Mouse (Mus musculus) lung, postnatal 25 days (tissue): ENCODE results near the gene Mybph.
"Not testable (repeated sequence)": the region's sequence is repeated elsewhere in the genome, so short reads cannot be mapped to it uniquely, and the experiment has no call there.

Experiments
- DNase-seq: peaks from one replicate; pipeline ENCODE4 v3.0.0; 2022; ENCODE audit warnings: low spot score

Mybph gene

DNA sequence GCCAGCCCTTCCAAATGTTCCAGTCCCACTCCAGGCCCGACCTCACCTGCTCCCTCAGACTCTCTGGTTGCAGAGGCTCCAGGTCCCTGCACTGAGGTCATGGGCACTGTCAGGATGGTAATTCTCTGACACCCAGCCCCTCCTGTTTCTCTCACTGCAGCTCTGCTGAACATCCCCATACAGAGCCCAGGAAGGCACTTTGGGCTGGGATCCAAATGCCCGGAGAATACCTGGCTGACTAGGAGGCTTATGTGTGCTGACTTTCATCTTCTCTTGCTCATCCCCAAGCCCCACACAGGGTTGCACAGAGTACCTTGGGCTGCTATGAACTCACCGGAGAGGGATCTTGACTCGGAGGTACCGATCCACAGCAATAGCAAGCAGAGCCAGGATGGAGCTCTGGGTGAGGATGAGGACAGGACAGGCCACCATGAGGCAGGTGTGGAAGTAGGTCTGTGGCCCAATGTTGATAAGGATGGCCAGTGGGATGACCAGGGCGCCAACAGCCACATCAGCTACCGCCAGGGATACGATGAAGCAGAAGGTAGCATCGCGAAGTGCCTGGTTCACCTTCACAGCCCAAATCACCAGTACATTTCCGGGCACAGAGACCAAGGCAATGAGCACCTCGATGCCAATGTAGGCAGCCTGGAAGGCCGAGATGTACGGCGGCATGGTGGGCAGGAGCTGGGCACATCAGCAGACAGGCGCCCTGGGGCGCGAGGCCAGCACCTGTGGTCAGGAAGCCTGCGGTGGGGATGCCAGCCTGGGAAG is 40.6 kb downstream of the Mybph start:
- no peak for DNase-seq

DNA sequence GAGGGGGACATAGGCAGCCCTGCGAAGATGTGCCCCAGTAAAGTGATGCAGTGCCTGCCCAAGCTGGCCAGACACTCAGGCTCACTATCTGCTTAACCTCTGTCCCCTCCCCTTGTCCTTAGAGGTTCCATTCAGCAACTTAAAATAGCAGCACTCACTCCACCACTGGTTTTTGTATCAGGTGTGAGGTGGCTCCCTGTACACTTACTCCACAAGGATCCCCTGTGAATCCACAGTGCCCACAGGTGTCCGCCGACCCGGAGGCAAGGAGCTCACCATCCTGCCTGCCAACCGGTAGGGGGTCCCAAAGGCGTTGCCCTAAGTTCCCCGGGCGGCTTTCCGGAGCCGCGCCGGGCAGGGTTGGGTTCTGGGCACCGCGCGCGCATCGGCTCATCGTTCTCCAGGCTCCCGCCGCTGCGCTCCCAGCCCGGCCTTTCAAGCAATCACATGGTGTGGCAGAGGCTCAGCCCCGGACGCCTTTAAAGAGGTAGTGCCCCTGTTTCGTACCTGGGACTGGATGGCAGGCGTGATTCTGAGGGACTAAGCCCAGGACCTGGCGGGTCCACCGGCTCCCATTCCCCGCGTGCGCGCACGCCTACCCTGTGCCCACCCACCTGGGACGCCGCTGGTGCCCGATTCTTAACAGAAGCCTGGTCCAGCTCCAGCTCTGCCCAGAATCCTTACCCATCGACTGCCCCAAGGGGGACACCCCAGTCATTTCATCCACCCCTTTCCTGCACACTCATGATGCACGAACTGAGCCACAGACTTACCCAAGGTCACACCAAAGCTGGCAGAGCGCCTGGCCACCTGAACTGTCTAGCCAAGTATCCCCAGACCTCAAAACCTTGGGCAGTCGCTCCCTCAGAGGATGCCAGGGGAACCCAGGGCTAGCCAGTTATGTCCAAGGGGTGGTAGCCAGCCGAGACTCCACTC is 41.5 kb downstream of the Mybph start:
- DNase-seq, result no peak

DNA sequence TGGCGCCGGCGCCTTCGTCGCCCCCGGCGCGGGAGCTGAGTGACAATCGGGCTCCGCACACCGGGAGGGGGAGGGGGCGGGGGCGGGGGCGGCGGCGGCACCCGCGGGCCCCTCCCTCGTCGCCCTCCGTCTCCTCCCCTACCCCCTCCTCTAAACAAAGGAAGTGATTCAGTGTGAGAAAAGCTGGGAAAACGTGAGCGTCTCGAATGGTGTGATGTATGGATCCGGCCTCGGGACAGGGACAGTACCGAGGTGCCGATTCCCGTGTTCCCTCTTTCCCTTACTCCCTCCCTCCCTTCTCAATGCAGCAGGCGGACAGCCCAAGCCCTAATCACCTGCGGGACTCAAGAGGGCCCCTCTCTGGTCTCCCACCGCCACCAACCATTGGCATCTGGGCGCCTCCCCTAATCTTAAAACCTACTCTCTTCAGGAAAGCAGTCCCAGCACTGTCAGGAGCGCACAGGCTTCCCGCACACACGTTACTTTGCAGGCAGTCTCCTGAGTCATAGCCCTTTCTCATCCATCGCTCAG is 42.2 kb downstream of the Mybph start, which contains the start of gene Adora1:
TSS of gene Adora1 (minus strand) at position 41 of the 531 bp plus-strand sequence.
- no peak for DNase-seq

DNA sequence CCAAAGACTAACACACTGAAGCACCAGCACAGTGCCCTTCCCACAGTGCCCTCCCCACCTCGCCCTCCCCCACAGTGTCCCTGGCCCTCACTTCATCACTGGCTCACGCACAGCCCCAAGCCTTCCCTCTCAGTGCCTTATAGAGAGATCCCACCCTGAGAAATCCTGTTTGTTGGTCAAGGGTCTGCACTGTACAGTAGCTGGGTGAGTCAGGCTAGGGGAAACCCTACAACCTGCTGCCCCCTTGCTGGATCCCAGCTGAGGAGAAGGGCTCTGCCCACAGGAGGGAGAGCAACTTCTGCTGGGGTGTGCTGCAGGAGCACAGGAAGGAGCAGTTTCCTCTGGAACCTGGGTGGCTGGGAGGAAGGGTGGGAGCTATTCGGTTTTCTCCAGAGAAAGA is 42.9 kb downstream of the Mybph start:
- no peak for DNase-seq

DNA sequence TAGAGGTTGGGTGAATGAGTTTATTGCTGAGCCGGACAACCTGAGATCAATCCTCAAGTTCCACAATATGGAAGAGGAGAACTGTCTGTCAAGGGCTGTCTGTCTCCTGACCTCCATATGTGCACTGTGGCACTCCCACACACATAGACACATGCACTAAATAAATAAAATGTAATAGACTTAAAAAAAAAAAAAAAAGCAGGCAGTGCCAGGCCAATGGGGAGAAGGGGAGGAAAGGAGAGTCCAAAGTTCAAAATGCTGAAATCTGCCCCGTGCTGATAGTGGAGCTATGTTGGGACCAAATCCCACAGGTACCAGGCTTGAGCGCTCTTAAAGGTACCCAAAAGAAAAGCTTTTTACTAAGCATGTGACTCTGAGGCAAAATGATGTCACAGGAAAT is 44.2 kb downstream of the Mybph start:
- DNase-seq, result no peak

DNA sequence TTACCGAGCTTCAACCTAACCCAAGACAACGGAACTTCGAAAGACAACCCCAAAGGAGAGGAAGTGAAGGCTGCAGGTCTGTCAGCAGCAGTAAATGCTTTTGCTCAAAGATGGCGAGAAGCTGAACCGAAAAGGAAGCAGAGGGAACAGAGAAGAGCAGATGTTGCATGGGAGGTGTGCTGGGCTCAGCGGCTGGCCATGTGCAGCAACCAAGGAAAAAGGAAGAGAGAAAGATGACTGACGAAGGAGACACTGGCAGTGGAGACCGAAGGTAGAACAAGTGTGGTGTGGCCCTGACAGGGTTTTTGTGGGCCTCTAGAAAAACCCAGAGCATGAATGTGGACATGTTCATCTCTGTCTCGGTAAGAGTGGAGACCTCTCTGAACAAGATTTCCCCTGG is 47.5 kb downstream of the Mybph start:
- DNase-seq, result no peak

DNA sequence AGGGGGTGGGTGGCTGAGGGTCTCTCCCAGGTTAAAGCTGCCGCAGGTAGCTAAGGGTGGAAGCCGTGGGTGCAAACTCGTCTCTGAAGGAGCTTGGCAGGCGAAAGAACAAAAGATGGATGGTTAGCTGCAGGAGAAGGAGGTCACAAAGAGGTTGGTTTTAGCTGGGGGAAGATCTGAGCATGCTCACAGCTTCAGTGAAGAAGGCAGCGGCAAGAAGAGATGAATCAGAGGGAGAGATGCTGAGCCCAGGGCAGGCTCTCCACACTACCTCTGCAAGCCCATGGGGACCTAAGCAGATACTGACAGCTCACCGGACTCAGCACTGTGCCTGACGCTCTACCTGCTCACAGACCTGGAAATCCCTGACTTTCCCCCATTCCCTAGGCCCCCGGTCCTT is 48.0 kb downstream of the Mybph start:
- DNase-seq, result no peak

DNA sequence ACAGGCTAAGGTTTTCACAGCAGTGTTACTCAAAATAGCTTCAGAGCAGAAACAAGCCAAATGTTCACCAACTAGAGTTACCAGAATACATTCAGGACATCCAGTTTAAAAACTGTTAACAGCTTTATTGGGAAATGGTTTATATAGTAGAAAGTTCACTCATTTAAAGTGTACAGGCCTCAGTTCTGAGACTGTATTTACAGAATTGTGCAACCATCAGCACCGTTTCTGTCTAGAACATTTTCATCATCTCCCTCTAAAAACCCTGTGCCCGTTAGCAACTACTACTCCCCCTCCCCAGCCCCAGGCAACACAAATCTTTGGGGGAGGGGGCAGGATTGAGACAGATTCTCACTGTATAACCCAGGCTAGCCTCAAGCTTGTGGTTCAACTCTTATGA is 49.0 kb downstream of the Mybph start:
- no peak for DNase-seq

DNA sequence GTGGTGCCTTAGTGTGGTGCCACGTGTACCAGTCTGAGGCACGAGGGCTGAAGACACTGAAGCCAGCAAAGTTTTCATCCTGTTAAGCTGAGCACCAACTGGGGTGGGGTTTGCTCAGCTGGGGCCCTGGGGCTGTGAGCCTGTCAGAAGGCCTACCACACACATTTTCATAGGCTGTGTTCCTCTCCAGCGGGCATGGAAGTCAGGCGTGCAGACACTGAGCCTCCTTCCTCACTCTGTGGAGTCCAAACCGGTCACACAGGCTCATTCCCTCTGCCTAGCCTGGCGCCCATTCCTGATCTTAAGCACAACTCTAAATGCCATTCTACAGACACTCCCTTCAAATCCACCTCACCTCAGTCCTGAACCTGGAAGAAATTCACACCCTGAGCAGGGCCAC is 50.3 kb downstream of the Mybph start:
- DNase-seq, result peak; percentile 50

DNA sequence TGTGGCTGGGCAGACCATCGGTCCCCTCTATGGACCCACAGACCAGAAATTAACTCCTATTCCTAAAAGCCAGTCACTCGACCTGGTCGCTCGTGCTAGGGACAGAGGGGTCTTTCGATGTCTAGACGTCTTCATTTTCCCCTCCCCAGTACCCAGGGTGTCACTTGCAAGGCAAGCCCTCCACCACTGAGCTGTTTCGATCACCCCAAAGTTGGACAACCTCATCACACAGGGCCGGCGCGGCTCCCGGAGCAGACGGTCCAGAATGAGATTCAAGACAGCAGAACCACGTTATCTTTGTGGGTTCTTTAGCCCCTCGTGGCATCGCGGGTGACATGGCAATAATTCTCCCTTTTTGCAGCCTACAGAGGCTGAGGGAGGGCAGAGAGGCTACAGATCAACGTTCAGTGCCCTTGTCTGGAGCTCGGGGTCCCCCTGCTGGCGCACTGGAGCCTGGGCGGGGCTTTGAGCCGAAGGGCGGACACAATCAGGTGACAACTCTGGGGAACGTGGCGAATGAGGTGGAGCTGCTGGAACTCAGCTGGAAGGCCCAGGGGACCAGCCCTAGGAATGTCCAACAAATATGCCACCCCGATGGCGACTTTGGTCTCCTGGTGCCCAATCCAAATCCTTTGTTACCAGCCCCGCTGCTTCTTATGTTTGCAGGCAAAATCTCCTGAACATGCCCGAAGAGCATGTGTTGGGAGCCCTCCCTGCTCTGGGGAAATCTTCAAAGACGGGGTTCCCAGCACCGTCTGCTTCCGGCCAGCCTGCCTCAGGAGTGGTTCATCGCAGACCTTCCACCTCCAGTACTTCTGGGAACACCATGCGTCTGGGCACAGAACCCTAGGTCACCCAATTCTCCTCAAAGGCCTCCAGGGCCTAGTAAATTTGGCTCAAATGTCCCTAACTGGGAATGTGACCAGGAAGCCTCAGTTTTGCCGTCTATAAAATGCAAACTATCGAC is 51.0 kb downstream of the Mybph start:
- DNase-seq, result peak; percentile 93

DNA sequence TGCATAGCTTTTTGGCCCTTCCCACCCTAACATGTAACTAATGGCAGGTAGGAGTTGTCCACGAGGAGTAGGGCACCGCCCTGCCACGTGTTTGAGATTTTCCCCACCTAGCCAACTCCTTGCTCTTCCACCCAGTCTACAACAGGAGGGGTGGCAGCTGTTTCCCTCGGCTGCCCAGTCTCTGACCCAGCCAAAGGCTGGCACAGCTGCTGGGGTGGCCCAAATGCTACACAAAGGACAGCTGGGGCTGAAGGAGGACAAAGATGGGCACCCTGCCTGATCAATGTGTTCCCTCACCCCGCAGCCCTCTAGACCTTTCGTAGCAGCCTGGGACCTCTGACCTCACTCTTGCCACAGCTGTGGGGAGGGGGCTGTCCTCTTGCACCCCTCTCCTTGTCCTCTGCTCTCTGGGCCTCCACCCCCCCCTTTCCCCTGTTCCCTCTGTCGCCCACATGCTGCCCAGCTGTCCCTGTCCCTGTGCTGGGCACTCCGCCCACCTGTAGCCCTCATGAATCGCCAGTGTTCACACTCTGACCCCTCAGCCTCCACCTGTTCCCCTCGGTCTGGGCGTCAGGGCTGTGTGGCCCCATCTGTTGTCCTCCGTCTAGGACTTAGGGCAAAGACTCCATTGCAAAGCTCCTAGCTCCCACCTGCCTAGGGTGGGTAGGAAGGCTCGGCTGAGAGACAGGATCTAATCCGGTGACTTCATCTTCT is 51.9 kb downstream of the Mybph start:
- no peak for DNase-seq

DNA sequence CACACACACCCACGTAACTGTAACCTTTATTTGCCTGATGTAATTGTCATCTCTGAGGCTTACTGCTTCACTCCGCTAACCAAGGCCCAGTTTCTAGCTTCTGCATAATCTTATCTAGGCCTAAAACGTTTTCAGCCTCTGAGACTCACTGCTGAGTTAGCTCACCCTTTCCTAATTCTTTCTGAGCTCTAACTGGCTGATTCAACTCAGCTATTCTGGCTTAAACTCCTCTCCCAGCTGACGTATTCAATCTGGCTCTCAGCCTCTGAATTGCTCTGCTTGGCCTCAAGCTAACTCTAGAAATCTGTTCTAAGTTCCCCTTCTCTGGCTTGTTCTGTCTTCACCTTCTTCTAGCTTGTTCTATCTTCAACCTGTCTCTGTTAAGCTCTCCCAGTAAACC is 53.3 kb downstream of the Mybph start:
- peak; percentile 20 for DNase-seq

DNA sequence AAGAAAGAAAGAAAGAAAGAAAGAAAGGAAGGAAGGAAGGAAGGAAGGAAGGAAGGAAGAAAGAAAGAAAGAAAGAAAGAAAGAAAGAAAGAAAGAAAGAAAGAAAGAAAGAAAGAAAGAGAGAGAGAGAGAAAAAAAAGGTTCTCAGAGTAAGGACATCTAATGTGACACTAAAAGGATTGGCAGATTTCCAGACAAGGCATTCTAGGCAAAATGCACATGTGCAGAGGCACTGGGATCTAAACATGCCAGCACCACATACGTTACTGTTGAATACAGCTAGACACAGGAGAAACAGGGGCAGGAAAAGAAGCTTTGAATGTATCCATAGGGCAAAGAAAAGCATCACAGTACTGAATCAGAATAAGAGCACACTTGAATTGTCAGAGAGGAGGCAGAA is 56.4 kb downstream of the Mybph start:
- DNase-seq, result not testable (repeated sequence)
